Mouse (Mus musculus): Measurements from ENCODE around the gene Neurl1a.

GRCm38 (mm10) chr19:47216766-47217165 lies 38.1 kb downstream of the Neurl1a start:
- TF ChIP-seq GATA1 (IDR thresholded peaks at IDR 0.05; ENCODE audit: borderline replicate concordance, low read length) (no peak), FLI1 (IDR thresholded peaks at IDR 0.05; ENCODE audit: low read length) (no peak)

Data from megakaryocyte, embryonic 14.5 days (primary cell).